Mouse (Mus musculus): ENCODE measurements around the gene Pygm.

- TF ChIP-seq CTCF (IDR thresholded peaks at IDR 0.05; ENCODE audit: borderline replicate concordance, extremely low read depth, insufficient read depth, insufficient read length) (no peak), POLR2A (IDR thresholded peaks at IDR 0.05; ENCODE audit: borderline replicate concordance, extremely low read depth, insufficient read depth, insufficient read length, poor library complexity, severe bottlenecking) (no peak)
Measured at GRCm38 (mm10) chr19:6338716-6339115, 45.5 kb upstream of the Pygm start.

Data from brain, embryonic 14.5 days (tissue).